Mouse (Mus musculus) stomach, postnatal 0 days (tissue): ENCODE results near the gene Gzmf. TPM values are rescaled to one million over a fixed set of nuclear protein-coding genes. Genes with fewer than 3 reads are reported as not detected.
"Not testable (repeated sequence)": the region's sequence is repeated elsewhere in the genome, so short reads cannot be mapped to it uniquely, and the experiment has no call there.

Source experiments
- ATAC-seq: fragments of 200-750 bp; cut with Nextera tagmentation; 2 replicates; pipeline ENCODE4 v1.8.0; 2017; ENCODE audit not compliant: low FRiP score, low TSS enrichment
- DNase-seq: peaks from one replicate; pipeline ENCODE4 v3.0.0-alpha.2; 2016; ENCODE audit warnings: low spot score
- H3K27ac ChIP-seq: fragments of 300-500 bp; sonication (generic); replicated peaks from 2 replicates; pipeline ENCODE4 v1.5.1; 2014; ENCODE audit warnings: mild to moderate bottlenecking, control low read depth
- H3K27me3 ChIP-seq: fragments of 300-500 bp; sonication (generic); 2 replicates; pipeline ENCODE4 v1.6.1; 2014; ENCODE audit warnings: low read length; ENCODE audit not compliant: control insufficient read depth, insufficient read depth
- H3K36me3 ChIP-seq: fragments of 300-500 bp; sonication (generic); 2 replicates; pipeline ENCODE4 v1.6.1; 2014; ENCODE audit warnings: low read length, mixed read lengths; ENCODE audit not compliant: control insufficient read depth, insufficient read depth
- H3K4me1 ChIP-seq: fragments of 300-500 bp; sonication (generic); replicated peaks from 2 replicates; pipeline ENCODE4 v1.6.1; 2014; ENCODE audit warnings: antibody characterized with exemption; ENCODE audit not compliant: control insufficient read depth, insufficient read depth
- H3K4me2 ChIP-seq: fragments of 300-500 bp; sonication (generic); replicated peaks from 2 replicates; pipeline ENCODE4 v1.6.1; 2014; ENCODE audit warnings: low read depth, mild to moderate bottlenecking, control low read depth, moderate library complexity
- H3K4me3 ChIP-seq: fragments of 300-500 bp; sonication (generic); 2 replicates; pipeline ENCODE4 v1.5.1; 2014; ENCODE audit warnings: low read depth, low read length, control low read depth
- H3K9ac ChIP-seq: fragments of 300-500 bp; sonication (generic); 2 replicates; pipeline ENCODE4 v1.6.1; 2014; ENCODE audit warnings: mild to moderate bottlenecking, low read length, control low read depth, mixed read lengths
- H3K9me3 ChIP-seq: fragments of 300-500 bp; sonication (generic); 2 replicates; pipeline ENCODE4 v1.6.1; 2016; ENCODE audit warnings: low read length; ENCODE audit not compliant: control insufficient read depth
- CTCF ChIP-seq: IDR thresholded peaks from 2 replicates; pipeline ENCODE4 v1.5.1; 2016; ENCODE audit warnings: antibody characterized with exemption, low read depth, mild to moderate bottlenecking, moderate library complexity
- EP300 ChIP-seq: optimal IDR thresholded peaks from 2 replicates; pipeline ENCODE3; 2016; ENCODE audit warnings: antibody characterized with exemption
- WGBS: fragments of 180-500 bp; shearing (Covaris S2); extraction: QIAGEN DNeasy Blood & Tissue Kit; methylation state at CpG from one replicate; pipeline ENCODE4 v1.1.7; 2014; 5-methylcytosine and 5-hydroxymethylcytosine counted together
- polyA plus RNA-seq: library from polyadenylated mRNA; unstranded; fragments of >200 nt; fragmentation: Nextera tagmentation; extraction: Ambion mirVana; gene quantifications from 2 replicates; pipeline ENCODE4 v1.2.1, GENCODE M21; 2015

Gzmf gene
- polyA plus RNA-seq, 1 experiment from 2014 or later = not detected

DNA sequence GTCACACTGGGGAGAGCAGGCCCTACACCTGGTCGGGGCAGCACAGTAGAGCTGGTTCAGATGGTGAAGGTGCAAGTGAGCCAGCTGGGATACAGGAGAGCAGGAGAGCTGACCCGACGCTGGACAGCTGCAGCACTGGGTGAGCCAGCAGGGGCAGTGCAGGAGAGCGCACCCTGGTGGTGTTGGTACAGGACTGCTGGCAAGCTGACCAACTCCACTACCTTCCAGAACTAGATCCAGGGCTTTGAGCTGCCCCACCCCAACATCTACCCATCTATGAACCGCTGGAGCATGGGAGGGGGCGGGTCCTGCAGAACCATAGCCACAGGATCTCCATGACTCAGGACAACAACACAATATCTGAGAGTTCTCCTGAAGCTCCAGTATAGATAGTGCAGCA, 24.3 kb downstream of the Gzmf start:
- H3K9me3 ChIP-seq = no peaks in the 10 kb centered on the region
- no peaks in the 10 kb centered on the region for H3K4me1 ChIP-seq
- ATAC-seq (no peak), DNase-seq (peak; percentile 16)
- H3K27ac ChIP-seq = no peak overlapping the region
- TF ChIP-seq CTCF = peak; percentile 42; the same call in 1 of the 2 replicates
- TF ChIP-seq EP300 = no peak
- no peaks in the 10 kb centered on the region for H3K36me3 ChIP-seq
- no peaks in the 10 kb centered on the region for H3K27me3 ChIP-seq
- 52% methylated on average over 6 of the region's 6 CpGs for WGBS
- no peak overlapping the region for H3K9ac ChIP-seq
- no peak overlapping the region for H3K4me2 ChIP-seq
- H3K4me3 ChIP-seq = no peak overlapping the region

- H3K27ac ChIP-seq = no peak overlapping the region
- H3K4me3 ChIP-seq = no peak overlapping the region
- ATAC-seq (0 out of 2 replicates have a peak, but pooled peaks have one; percentile 32), DNase-seq (peak; percentile 4)
- no peak for TF ChIP-seq CTCF
- TF ChIP-seq EP300 = no peak
- H3K9ac ChIP-seq = no peak overlapping the region
- no peaks in the 10 kb centered on the region for H3K4me1 ChIP-seq
- H3K27me3 ChIP-seq = no peaks in the 10 kb centered on the region
- H3K4me2 ChIP-seq = no peak overlapping the region
- 64% methylated on average over 5 of the region's 5 CpGs for WGBS
- H3K36me3 ChIP-seq = no peaks in the 10 kb centered on the region
- no peaks in the 10 kb centered on the region for H3K9me3 ChIP-seq
Observed at GRCm38 (mm10) chr14:56186521-56186920, 24.7 kb downstream of the Gzmf start.

DNA sequence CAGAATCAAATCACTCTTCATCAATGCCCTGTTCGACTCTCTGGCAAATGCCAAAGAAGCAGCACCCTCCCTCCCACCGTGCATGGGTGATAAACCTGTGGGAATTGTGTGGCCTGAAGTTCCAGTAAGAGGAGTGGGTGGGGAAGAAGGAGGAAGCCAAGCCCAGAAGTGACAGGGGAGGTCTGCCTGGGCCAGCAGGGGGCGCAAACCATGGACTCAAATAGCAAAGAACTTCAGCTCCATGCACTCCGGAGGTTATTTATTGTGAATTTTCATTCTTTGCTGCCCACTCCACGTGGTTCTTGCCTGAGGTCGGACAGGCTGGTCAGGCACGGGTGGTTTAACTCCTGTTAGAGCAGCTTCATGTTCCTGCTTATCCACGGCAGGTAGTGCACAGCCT, 33.6 kb downstream of the Gzmf start:
- H3K4me1 ChIP-seq, H3K9me3 ChIP-seq, H3K27ac ChIP-seq, H3K4me2 ChIP-seq, H3K4me3 ChIP-seq, H3K27me3 ChIP-seq, H3K9ac ChIP-seq, H3K36me3 ChIP-seq, ATAC-seq: not testable (repeated sequence)
- peak; percentile 72 for TF ChIP-seq CTCF
- peak; percentile 72 for DNase-seq
- WGBS = 22% methylated on average over 8 of the region's 8 CpGs

- TF ChIP-seq EP300 (no peak), CTCF (no peak)
- no peaks in the 10 kb centered on the region for H3K36me3 ChIP-seq
- H3K9ac ChIP-seq = no peak within 1 kb of the TSS
- H3K9me3 ChIP-seq = no peaks in the 10 kb centered on the region
- DNase-seq (no peak), ATAC-seq (no peak)
- no peak within 1 kb of the TSS for H3K27ac ChIP-seq
- H3K4me1 ChIP-seq = no peaks in the 10 kb centered on the region
- no peaks in the 10 kb centered on the region for H3K27me3 ChIP-seq
- no peak within 1 kb of the TSS for H3K4me2 ChIP-seq
- no peak within 1 kb of the TSS for H3K4me3 ChIP-seq
- 84% methylated on average over 5 of the region's 5 CpGs for WGBS
Observed at GRCm38 (mm10) chr14:56174499-56174898, 36.7 kb downstream of the Gzmf start, which contains the start of gene Gzmn. Gene Gzmn, minus strand, starts transcription at chr14:56174599.

GRCm38 (mm10) chr14:56173396-56173795, 37.8 kb downstream of the Gzmf start:
- ATAC-seq (no peak), DNase-seq (no peak)
- no peak overlapping the region for H3K4me2 ChIP-seq
- 93% methylated on average over 6 of the region's 6 CpGs for WGBS
- no peaks in the 10 kb centered on the region for H3K27me3 ChIP-seq
- no peak overlapping the region for H3K4me3 ChIP-seq
- no peaks in the 10 kb centered on the region for H3K36me3 ChIP-seq
- H3K9ac ChIP-seq = no peak overlapping the region
- H3K9me3 ChIP-seq = no peaks in the 10 kb centered on the region
- no peak overlapping the region for H3K27ac ChIP-seq
- H3K4me1 ChIP-seq = no peaks in the 10 kb centered on the region
- TF ChIP-seq CTCF (no peak), EP300 (no peak)

DNA sequence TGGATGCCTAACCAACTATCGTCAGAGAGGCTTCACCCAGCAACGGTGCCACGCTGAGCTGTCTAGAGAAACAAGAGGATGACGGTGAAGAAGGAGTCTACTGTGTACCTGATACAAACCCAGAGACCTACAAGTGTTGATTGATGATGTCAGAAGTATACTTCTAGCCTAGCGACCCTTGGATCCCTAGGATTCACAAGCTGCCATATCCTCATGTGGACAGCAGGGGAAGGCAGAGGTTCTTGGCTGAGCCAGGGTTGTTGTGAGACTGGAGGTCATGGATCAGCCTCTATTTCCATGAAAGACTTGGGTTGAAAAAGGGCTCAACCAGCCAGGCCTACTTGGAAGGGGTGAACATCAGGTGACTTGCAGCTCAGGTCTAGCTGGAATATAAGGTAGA, 38.5 kb downstream of the Gzmf start:
- no peaks in the 10 kb centered on the region for H3K4me1 ChIP-seq
- TF ChIP-seq CTCF = no peak
- TF ChIP-seq EP300 = no peak

More for the DNA sequence above, 38.5 kb downstream of the Gzmf start:
- ATAC-seq = no peak
- H3K36me3 ChIP-seq = no peaks in the 10 kb centered on the region
- no peak for DNase-seq
- no peak overlapping the region for H3K27ac ChIP-seq
- H3K27me3 ChIP-seq = no peaks in the 10 kb centered on the region
- WGBS = 89% methylated on average over 5 of the region's 5 CpGs
- no peak overlapping the region for H3K4me2 ChIP-seq
- H3K4me3 ChIP-seq = no peak overlapping the region
- H3K9ac ChIP-seq = no peak overlapping the region
- H3K9me3 ChIP-seq = no peaks in the 10 kb centered on the region
